Mouse (Mus musculus) frontal cortex, adult 2 months (tissue): ENCODE results near the gene Flcn. TPM values are rescaled to one million over a fixed set of nuclear protein-coding genes. Genes with fewer than 3 reads are reported as not detected.

Experiments used
- DNase-seq, 2 experiments: peaks; one replicate each; pipeline ENCODE4 v3.0.0; 2022; ENCODE audit warnings: low spot score in 1 of 2; ENCODE audit errors: extremely low spot score in 1 of 2
- polyA plus RNA-seq: library from polyadenylated mRNA; depleted of rRNA; stranded (reverse); fragments of >200 nt; gene quantifications from 2 replicates; pipeline ENCODE4 v1.2.3, GENCODE M21; 2012

The Flcn gene
- polyA plus RNA-seq, 1 experiment, result 55.8 TPM

- DNase-seq, result no peak
These were observed 35.3 kb downstream of the Flcn start for GRCm38 (mm10) chr11:59774522-59774921.

- no peak for DNase-seq
These were observed 36.9 kb downstream of the Flcn start for GRCm38 (mm10) chr11:59772902-59773301.

GRCm38 (mm10) chr11:59772291-59772690 lies 37.5 kb downstream of the Flcn start:
- DNase-seq, result no peak

- no peak for DNase-seq
These were observed 39.1 kb downstream of the Flcn start for GRCm38 (mm10) chr11:59770753-59771152.

GRCm38 (mm10) chr11:59769738-59770137 lies 40.1 kb downstream of the Flcn start:
- no peak for DNase-seq

GRCm38 (mm10) chr11:59769307-59769706 lies 40.5 kb downstream of the Flcn start:
- peak in 1 of 2 experiments; percentile 39 for DNase-seq

- DNase-seq, result no peak
These were observed 49.0 kb downstream of the Flcn start for GRCm38 (mm10) chr11:59760796-59761195.

GRCm38 (mm10) chr11:59759626-59760025 lies 50.2 kb downstream of the Flcn start:
- DNase-seq, result no peak

GRCm38 (mm10) chr11:59759178-59759577 lies 50.6 kb downstream of the Flcn start:
- DNase-seq, result peak in 1 of 2 experiments; percentile 62

GRCm38 (mm10) chr11:59758191-59758985 lies 51.4 kb downstream of the Flcn start:
- DNase-seq, result no peak

- no peak for DNase-seq
These were observed 53.5 kb downstream of the Flcn start for GRCm38 (mm10) chr11:59756351-59756750.

- DNase-seq, result no peak
These were observed 55.3 kb downstream of the Flcn start for GRCm38 (mm10) chr11:59754504-59754903.

GRCm38 (mm10) chr11:59749050-59749449 lies 60.8 kb downstream of the Flcn start:
- no peak for DNase-seq

GRCm38 (mm10) chr11:59746614-59747013 lies 63.2 kb downstream of the Flcn start:
- peak in 1 of 2 experiments; percentile 81 for DNase-seq

- DNase-seq, result no peak
These were observed 64.0 kb downstream of the Flcn start for GRCm38 (mm10) chr11:59745851-59746250.

- DNase-seq, result no peak
These were observed 65.4 kb downstream of the Flcn start for GRCm38 (mm10) chr11:59744374-59744773.

GRCm38 (mm10) chr11:59743712-59744111 lies 66.1 kb downstream of the Flcn start:
- DNase-seq, result no peak

- DNase-seq, result no peak
These were observed 66.5 kb downstream of the Flcn start for GRCm38 (mm10) chr11:59743307-59743706.

- DNase-seq, result no peak
These were observed 67.9 kb downstream of the Flcn start for GRCm38 (mm10) chr11:59741915-59742314.
